Mouse (Mus musculus): ENCODE measurements around the gene Selenow. TPM values are rescaled to one million over a fixed set of nuclear protein-coding genes. Genes with fewer than 3 reads are reported as not detected.
"Not testable (repeated sequence)": the region's sequence is repeated elsewhere in the genome, so short reads cannot be mapped to it uniquely, and the experiment has no call there.

The Selenow gene
- total RNA-seq, 1 experiment from 2014 or later = 42.8 TPM

GRCm38 (mm10) chr7:15948381-15948941 is 26.3 kb upstream of the Selenow start:
- peak; percentile 63 for ATAC-seq (replicated peaks; ENCODE audit: insufficient number of reproducible peaks, low FRiP score, low TSS enrichment, poor library complexity, severe bottlenecking)

GRCm38 (mm10) chr7:15947653-15948260 is 25.6 kb upstream of the Selenow start:
- ATAC-seq (replicated peaks; ENCODE audit: insufficient number of reproducible peaks, low FRiP score, low TSS enrichment, poor library complexity, severe bottlenecking) = no peak

GRCm38 (mm10) chr7:15945721-15946536 is 23.7 kb upstream of the Selenow start, which contains the start of gene Nop53:
TSS of gene Nop53 (minus strand) at chr7:15946074.
- peak; percentile 81 for ATAC-seq (replicated peaks; ENCODE audit: insufficient number of reproducible peaks, low FRiP score, low TSS enrichment, poor library complexity, severe bottlenecking)

GRCm38 (mm10) chr7:15945211-15945610 is 23.0 kb upstream of the Selenow start:
- no peak for ATAC-seq (replicated peaks; ENCODE audit: insufficient number of reproducible peaks, low FRiP score, low TSS enrichment, poor library complexity, severe bottlenecking)

- no peak for ATAC-seq (replicated peaks; ENCODE audit: insufficient number of reproducible peaks, low FRiP score, low TSS enrichment, poor library complexity, severe bottlenecking)
Observed at GRCm38 (mm10) chr7:15944311-15944710, 22.1 kb upstream of the Selenow start.

GRCm38 (mm10) chr7:15938621-15939020 is 16.4 kb upstream of the Selenow start:
- no peak for ATAC-seq (replicated peaks; ENCODE audit: insufficient number of reproducible peaks, low FRiP score, low TSS enrichment, poor library complexity, severe bottlenecking)

- ATAC-seq (replicated peaks; ENCODE audit: insufficient number of reproducible peaks, low FRiP score, low TSS enrichment, poor library complexity, severe bottlenecking) = no peak
Observed at GRCm38 (mm10) chr7:15937491-15937890, 15.3 kb upstream of the Selenow start.

GRCm38 (mm10) chr7:15933437-15934359 is 11.5 kb upstream of the Selenow start:
- no peak for ATAC-seq (replicated peaks; ENCODE audit: insufficient number of reproducible peaks, low FRiP score, low TSS enrichment, poor library complexity, severe bottlenecking)

GRCm38 (mm10) chr7:15931635-15932034 is 9.4 kb upstream of the Selenow start:
- no peak for ATAC-seq (replicated peaks; ENCODE audit: insufficient number of reproducible peaks, low FRiP score, low TSS enrichment, poor library complexity, severe bottlenecking)

- ATAC-seq (replicated peaks; ENCODE audit: insufficient number of reproducible peaks, low FRiP score, low TSS enrichment, poor library complexity, severe bottlenecking) = no peak
Observed at GRCm38 (mm10) chr7:15930543-15930942, 8.3 kb upstream of the Selenow start.

- ATAC-seq (replicated peaks; ENCODE audit: insufficient number of reproducible peaks, low FRiP score, low TSS enrichment, poor library complexity, severe bottlenecking) = peak; percentile 81
Observed at GRCm38 (mm10) chr7:15929910-15930309, 7.7 kb upstream of the Selenow start.

- peak; percentile 19; the same call in 1 of the 2 replicates for ATAC-seq (replicated peaks; ENCODE audit: insufficient number of reproducible peaks, low FRiP score, low TSS enrichment, poor library complexity, severe bottlenecking)
Observed at GRCm38 (mm10) chr7:15921796-15922195, 406 bp downstream of the Selenow start.

- ATAC-seq (replicated peaks; ENCODE audit: insufficient number of reproducible peaks, low FRiP score, low TSS enrichment, poor library complexity, severe bottlenecking) = no peak
Observed at GRCm38 (mm10) chr7:15920645-15921190, 1.5 kb downstream of the Selenow start.

- no peak for ATAC-seq (replicated peaks; ENCODE audit: insufficient number of reproducible peaks, low FRiP score, low TSS enrichment, poor library complexity, severe bottlenecking)
Observed at GRCm38 (mm10) chr7:15919947-15920346, 2.3 kb downstream of the Selenow start.

- ATAC-seq (replicated peaks; ENCODE audit: insufficient number of reproducible peaks, low FRiP score, low TSS enrichment, poor library complexity, severe bottlenecking) = no peak
Observed at GRCm38 (mm10) chr7:15918371-15918770, 3.8 kb downstream of the Selenow start.

GRCm38 (mm10) chr7:15916996-15917395 is 5.2 kb downstream of the Selenow start:
- no peak for ATAC-seq (replicated peaks; ENCODE audit: insufficient number of reproducible peaks, low FRiP score, low TSS enrichment, poor library complexity, severe bottlenecking)

GRCm38 (mm10) chr7:15916134-15916723 is 6.0 kb downstream of the Selenow start:
- no peak for ATAC-seq (replicated peaks; ENCODE audit: insufficient number of reproducible peaks, low FRiP score, low TSS enrichment, poor library complexity, severe bottlenecking)

GRCm38 (mm10) chr7:15915695-15916094 is 6.5 kb downstream of the Selenow start:
- ATAC-seq (replicated peaks; ENCODE audit: insufficient number of reproducible peaks, low FRiP score, low TSS enrichment, poor library complexity, severe bottlenecking) = not testable (repeated sequence)
